Mouse (Mus musculus) midbrain, embryonic 11.5 days (tissue): ENCODE data around the gene Lax1. TPM values are rescaled to one million over a fixed set of nuclear protein-coding genes. Genes with fewer than 3 reads are reported as not detected.

ENCODE experiments used
- microRNA-seq: library from miRNA; unstranded; fragments of <30 nt; microRNA quantifications from one replicate; pipeline ENCODE4, GENCODE M21; 2017
- polyA plus RNA-seq: library from polyadenylated mRNA; unstranded; fragments of >200 nt; fragmentation: Nextera tagmentation; extraction: Ambion mirVana; gene quantifications from 2 replicates; pipeline ENCODE4 v1.2.1, GENCODE M21; 2014

Lax1 gene
- polyA plus RNA-seq, 1 experiment from 2014 or later, result 0.20 TPM

Small RNAs within 50 kb of the gene (microRNA-seq; reads per million reads assigned to microRNA genes)
- gene Mir6903, result not detected

Other genes with a start within 250 kb of the Lax1 start
- gene Snrpe, start 79.8 kb downstream of the Lax1 start, polyA plus RNA-seq, result 778 and 875 TPM in 2 replicates
- gene Zbed6, start 29.2 kb downstream of the Lax1 start, polyA plus RNA-seq, result not detected in 2 replicates
- 5.3 and 6.3 TPM in 2 replicates for gene Gm38394, start 28.8 kb downstream of the Lax1 start, polyA plus RNA-seq
- gene Atp2b4, start 110.9 kb upstream of the Lax1 start, polyA plus RNA-seq, result 7.6 and 8.3 TPM in 2 replicates
- gene Optc, start 217.9 kb upstream of the Lax1 start, polyA plus RNA-seq, result 1.6 and 1.9 TPM in 2 replicates
- 1.1 and 1.7 TPM in 2 replicates for gene Prelp, start 231.3 kb upstream of the Lax1 start, polyA plus RNA-seq